Mouse (Mus musculus): ENCODE measurements around the gene Rps26. TPM values are rescaled to one million over a fixed set of nuclear protein-coding genes. Genes with fewer than 3 reads are reported as not detected.

The Rps26 gene
- polyA plus RNA-seq, 1 experiment from 2014 or later = 793 TPM

DNA sequence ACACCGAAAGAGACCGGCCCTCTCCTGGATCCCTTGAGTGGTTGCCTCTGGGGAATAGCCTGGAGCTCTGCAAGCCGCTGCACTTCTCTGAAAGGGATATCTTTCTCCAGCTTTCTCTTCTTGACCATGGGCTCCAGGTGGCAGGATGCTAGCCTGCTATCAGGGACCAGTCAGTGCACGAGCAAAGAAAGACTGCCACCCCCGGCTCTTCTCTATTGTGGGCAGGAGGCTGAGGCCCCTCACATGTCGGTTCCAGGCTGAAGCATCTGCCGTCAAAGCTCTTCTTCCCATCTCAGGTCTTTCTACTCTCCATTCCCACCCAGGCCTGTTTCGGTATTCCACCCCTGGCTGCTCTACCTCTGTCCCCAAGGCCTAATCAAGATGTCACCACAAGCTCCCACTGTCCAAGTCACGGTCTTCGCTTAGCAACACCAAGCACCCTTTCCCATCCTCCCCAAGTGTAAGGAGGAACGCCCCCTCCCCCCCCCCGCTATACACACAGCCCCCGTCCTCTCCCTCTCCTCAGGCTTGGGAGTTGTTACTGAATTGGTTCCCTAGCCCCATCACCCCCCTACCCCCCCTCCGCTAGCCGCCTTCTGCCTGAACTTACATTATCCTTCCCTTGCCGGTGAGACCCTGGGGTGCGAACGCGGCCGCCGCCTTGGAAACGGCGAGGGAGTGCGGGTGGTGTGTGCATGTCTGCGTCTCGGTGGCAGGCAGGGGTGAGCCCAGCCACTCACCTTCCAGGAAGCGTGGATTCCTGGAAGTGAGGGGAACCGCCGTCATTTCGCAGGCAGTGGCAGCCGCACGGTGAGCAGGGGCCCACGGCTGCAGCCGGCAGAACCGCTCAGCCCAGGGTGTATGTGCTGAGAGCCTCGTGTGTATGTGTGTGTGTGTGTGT, 18.8 kb upstream of the Rps26 start, which contains the start of gene Ikzf4:
Gene Ikzf4, minus strand, starts transcription at position 881 of the 901 bp plus-strand sequence.
- Histone ChIP-seq H3K4me1 (replicated peaks; ENCODE audit: control insufficient read depth, insufficient read depth, low read length) (peaks cover 10% of the 10 kb centered on the region), H3K36me3 (ENCODE audit: control insufficient read depth, insufficient read depth, low read length) (no peaks in the 10 kb centered on the region), H3K4me2 (ENCODE audit: low read depth, low read length) (peak within 1 kb of the TSS; percentile 93), H3K4me3 (ENCODE audit: low read length) (peak within 1 kb of the TSS; percentile 58), H3K9me3 (ENCODE audit: control insufficient read depth, low read length) (no peaks in the 10 kb centered on the region), H3K27ac (ENCODE audit: low read length) (no peak within 1 kb of the TSS), H3K9ac (ENCODE audit: low read length) (peak within 1 kb of the TSS; percentile 68), H3K27me3 (ENCODE audit: control insufficient read depth, insufficient read depth, low read depth, low read length) (no peaks in the 10 kb centered on the region)
- 5% methylated on average over 34 of the region's 36 CpGs for WGBS
- peak; percentile 78 for ATAC-seq (ENCODE audit: low read depth)

DNA sequence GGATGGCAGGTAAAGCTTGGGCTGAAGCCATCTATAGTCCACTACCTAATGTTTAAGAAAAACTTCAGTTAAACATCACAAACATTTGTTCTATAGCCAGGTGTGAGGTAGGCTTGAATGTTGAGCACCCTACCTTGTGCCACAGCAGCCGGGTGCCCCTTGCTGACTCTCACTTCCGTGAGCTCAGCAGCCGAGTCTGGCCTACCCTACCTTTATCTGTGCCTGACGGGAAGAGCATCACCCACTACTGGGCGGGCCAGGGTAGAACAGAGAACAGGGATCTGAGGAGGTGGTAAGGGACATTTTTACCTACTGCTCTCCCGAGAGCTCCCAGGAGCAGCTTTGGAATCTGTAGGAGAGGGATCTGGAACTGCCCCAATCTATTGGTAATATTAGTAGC, 16.2 kb upstream of the Rps26 start:
- ATAC-seq (ENCODE audit: low read depth) = no peak
- Histone ChIP-seq H3K36me3 (ENCODE audit: control insufficient read depth, insufficient read depth, low read length) (no peaks in the 10 kb centered on the region), H3K9me3 (ENCODE audit: control insufficient read depth, low read length) (no peaks in the 10 kb centered on the region), H3K4me3 (ENCODE audit: low read length) (no peak overlapping the region), H3K4me1 (replicated peaks; ENCODE audit: control insufficient read depth, insufficient read depth, low read length) (peaks cover 10% of the 10 kb centered on the region), H3K9ac (ENCODE audit: low read length) (no peak overlapping the region), H3K4me2 (ENCODE audit: low read depth, low read length) (no peak overlapping the region), H3K27ac (ENCODE audit: low read length) (no peak overlapping the region), H3K27me3 (ENCODE audit: control insufficient read depth, insufficient read depth, low read depth, low read length) (no peaks in the 10 kb centered on the region)
- 82% methylated on average over 6 of the region's 6 CpGs for WGBS

DNA sequence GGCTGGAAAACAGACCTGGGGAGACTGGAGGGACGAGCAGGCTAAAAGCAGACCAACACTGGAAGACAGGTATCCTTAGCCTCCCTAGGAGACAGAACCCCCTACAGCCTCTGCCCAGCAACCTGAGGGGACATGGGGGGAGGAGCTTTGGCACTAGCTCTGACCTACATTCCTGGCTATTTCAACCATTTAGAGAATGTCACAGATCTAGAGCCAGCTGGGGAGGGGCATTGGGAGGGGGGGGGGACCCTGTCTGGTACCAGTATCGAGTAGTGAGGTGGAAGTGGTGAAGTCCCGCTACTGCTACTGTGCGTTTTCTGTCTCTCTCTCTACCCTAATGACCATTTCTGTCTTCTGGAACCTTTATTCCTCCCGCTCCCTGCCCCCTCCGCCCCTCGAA, 15.3 kb upstream of the Rps26 start:
- H3K9me3 ChIP-seq (ENCODE audit: control insufficient read depth, low read length) = no peaks in the 10 kb centered on the region
- no peak overlapping the region for H3K27ac ChIP-seq (ENCODE audit: low read length)
- peak; percentile 24; the same call in 1 of the 2 replicates for ATAC-seq (ENCODE audit: low read depth)
- 0 out of 2 replicates have a peak overlapping the region, but pooled peaks have one; percentile 7 for H3K9ac ChIP-seq (ENCODE audit: low read length)
- peaks cover 10% of the 10 kb centered on the region for H3K4me1 ChIP-seq (replicated peaks; ENCODE audit: control insufficient read depth, insufficient read depth, low read length)
- no peak overlapping the region for H3K4me3 ChIP-seq (ENCODE audit: low read length)
- H3K4me2 ChIP-seq (ENCODE audit: low read depth, low read length) = no peak overlapping the region
- 58% methylated on average over 7 of the region's 7 CpGs for WGBS
- H3K36me3 ChIP-seq (ENCODE audit: control insufficient read depth, insufficient read depth, low read length) = no peaks in the 10 kb centered on the region
- H3K27me3 ChIP-seq (ENCODE audit: control insufficient read depth, insufficient read depth, low read depth, low read length) = no peaks in the 10 kb centered on the region

DNA sequence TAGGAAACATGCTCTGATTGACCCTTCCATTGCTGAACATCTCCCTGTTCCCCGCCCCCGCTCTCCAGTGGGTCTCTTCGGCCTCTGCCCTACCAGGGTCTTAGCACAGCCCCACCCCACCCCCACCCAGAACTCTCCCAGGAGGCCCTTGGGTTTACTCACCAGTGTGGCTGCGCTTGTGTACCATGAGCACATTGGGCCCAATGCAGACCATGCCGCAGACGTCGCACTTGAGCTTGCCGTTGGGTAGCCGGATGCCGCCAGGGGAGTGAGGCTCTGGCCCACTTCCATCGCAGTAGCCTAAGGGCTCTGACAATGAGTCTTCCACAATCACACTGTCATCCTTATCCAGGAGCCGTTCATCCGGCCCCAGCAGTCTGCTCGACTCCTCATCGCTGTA, 14.3 kb upstream of the Rps26 start:
- H3K36me3 ChIP-seq (ENCODE audit: control insufficient read depth, insufficient read depth, low read length) = no peaks in the 10 kb centered on the region
- 93% methylated on average over 15 of the region's 15 CpGs for WGBS
- peaks cover 3% of the 10 kb centered on the region; the same call in 1 of the 2 replicates for H3K4me1 ChIP-seq (replicated peaks; ENCODE audit: control insufficient read depth, insufficient read depth, low read length)
- no peak overlapping the region for H3K27ac ChIP-seq (ENCODE audit: low read length)
- no peak for ATAC-seq (ENCODE audit: low read depth)
- no peak overlapping the region for H3K9ac ChIP-seq (ENCODE audit: low read length)
- no peak overlapping the region for H3K4me2 ChIP-seq (ENCODE audit: low read depth, low read length)
- no peak overlapping the region for H3K4me3 ChIP-seq (ENCODE audit: low read length)
- H3K27me3 ChIP-seq (ENCODE audit: control insufficient read depth, insufficient read depth, low read depth, low read length) = no peaks in the 10 kb centered on the region
- H3K9me3 ChIP-seq (ENCODE audit: control insufficient read depth, low read length) = no peaks in the 10 kb centered on the region

DNA sequence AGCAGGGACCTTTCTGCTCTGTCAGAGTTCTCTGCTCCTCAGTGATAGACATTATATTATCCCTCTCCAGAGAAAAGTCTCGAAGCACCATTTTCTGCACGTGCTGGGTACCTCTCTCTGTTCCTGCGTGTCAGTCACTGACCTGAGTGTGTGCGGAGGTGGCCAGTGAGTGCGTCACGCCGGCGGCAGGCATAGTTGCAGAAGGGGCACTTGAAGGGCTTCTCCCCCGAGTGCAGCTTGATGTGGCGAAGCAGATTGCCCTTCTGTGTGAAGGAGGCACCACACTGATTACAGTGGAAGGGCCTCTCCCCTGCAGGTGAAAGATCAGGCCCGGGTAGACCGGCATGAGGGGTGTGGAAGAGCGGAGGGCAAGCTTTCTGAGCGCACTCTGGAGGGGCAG, 13.5 kb upstream of the Rps26 start:
- no peaks in the 10 kb centered on the region for H3K27me3 ChIP-seq (ENCODE audit: control insufficient read depth, insufficient read depth, low read depth, low read length)
- H3K36me3 ChIP-seq (ENCODE audit: control insufficient read depth, insufficient read depth, low read length) = no peaks in the 10 kb centered on the region
- ATAC-seq (ENCODE audit: low read depth) = no peak
- H3K9ac ChIP-seq (ENCODE audit: low read length) = no peak overlapping the region
- H3K4me1 ChIP-seq (replicated peaks; ENCODE audit: control insufficient read depth, insufficient read depth, low read length) = no peaks in the 10 kb centered on the region; the same call in 1 of the 2 replicates
- WGBS = 69% methylated on average over 14 of the region's 14 CpGs
- H3K4me2 ChIP-seq (ENCODE audit: low read depth, low read length) = no peak overlapping the region
- no peak overlapping the region for H3K4me3 ChIP-seq (ENCODE audit: low read length)
- H3K9me3 ChIP-seq (ENCODE audit: control insufficient read depth, low read length) = no peaks in the 10 kb centered on the region
- no peak overlapping the region for H3K27ac ChIP-seq (ENCODE audit: low read length)

DNA sequence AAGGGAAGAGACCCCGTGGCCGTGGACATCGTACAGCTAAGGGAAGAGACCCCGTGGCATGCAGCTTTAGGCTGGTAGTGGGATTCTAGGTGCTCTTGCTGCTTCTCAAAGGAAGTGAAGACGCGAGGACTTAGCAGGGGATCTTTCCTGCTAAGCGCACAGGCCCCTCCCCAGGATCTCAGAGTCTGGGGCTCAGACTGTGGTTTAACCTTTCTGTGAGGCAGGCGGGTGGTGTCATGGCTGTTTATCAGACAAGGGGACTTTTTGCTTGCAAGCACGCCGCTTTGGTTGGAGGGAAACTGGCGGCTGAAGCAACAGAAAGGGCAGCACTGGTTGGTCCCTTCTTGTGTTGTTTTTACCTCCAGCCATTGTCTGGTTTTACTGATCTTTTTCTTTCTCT, 10.5 kb upstream of the Rps26 start:
- Histone ChIP-seq H3K9me3 (ENCODE audit: control insufficient read depth, low read length) (no peaks in the 10 kb centered on the region), H3K27ac (ENCODE audit: low read length) (no peak overlapping the region), H3K36me3 (ENCODE audit: control insufficient read depth, insufficient read depth, low read length) (0 out of 2 replicates have a peak, but pooled peaks cover 3% of the 10 kb centered on the region), H3K4me1 (replicated peaks; ENCODE audit: control insufficient read depth, insufficient read depth, low read length) (no peaks in the 10 kb centered on the region; the same call in 1 of the 2 replicates), H3K4me3 (ENCODE audit: low read length) (no peak overlapping the region), H3K9ac (ENCODE audit: low read length) (0 out of 2 replicates have a peak overlapping the region, but pooled peaks have one; percentile 28), H3K4me2 (ENCODE audit: low read depth, low read length) (no peak overlapping the region), H3K27me3 (ENCODE audit: control insufficient read depth, insufficient read depth, low read depth, low read length) (no peaks in the 10 kb centered on the region)
- 22% methylated on average over 11 of the region's 11 CpGs for WGBS
- no peak for ATAC-seq (ENCODE audit: low read depth)

DNA sequence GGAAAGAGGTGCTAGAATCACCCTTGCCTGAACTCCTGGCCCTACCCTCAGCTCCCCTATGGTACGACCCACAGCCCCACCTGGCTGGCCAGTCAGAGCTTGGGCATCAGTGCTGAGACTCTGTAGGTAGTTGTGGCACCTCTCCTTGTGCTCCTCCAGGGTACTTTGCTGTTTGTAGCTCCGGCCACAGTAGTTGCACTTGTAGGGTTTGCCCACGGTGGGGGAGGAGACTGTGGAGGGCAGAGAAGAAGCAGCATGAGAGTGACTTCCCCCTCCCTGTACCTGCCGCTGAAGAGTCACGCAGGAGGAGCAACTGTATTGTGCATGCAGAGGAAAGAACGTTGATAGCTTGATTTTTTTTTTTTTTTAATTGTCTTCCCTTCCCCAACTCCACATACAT, 10.0 kb upstream of the Rps26 start:
- Histone ChIP-seq H3K36me3 (ENCODE audit: control insufficient read depth, insufficient read depth, low read length) (0 out of 2 replicates have a peak, but pooled peaks cover 3% of the 10 kb centered on the region), H3K4me2 (ENCODE audit: low read depth, low read length) (no peak overlapping the region), H3K4me1 (replicated peaks; ENCODE audit: control insufficient read depth, insufficient read depth, low read length) (no peaks in the 10 kb centered on the region), H3K4me3 (ENCODE audit: low read length) (no peak overlapping the region), H3K9ac (ENCODE audit: low read length) (no peak overlapping the region), H3K27me3 (ENCODE audit: control insufficient read depth, insufficient read depth, low read depth, low read length) (no peaks in the 10 kb centered on the region), H3K27ac (ENCODE audit: low read length) (no peak overlapping the region), H3K9me3 (ENCODE audit: control insufficient read depth, low read length) (no peaks in the 10 kb centered on the region)
- ATAC-seq (ENCODE audit: low read depth) = no peak
- WGBS = 63% methylated on average over 6 of the region's 6 CpGs

DNA sequence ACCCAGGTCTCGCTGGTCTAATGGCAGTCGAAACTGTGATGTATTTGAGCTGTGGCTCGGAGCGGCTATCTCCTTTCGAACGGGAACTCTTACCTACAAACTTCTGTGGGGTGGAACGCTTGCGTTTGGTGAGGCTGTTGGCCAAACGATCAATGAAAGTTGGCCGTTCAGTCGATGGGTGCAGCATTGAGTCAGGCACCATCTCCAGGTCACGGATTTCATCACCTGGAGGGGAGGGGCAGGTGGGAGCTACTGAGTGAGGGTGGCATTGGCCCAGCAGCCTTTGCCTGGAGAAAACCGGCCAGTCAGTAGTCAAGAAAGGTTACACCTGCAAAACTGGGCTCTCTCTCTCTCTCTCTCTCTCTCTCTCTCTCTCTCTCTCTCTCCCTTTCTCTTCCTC, 9.2 kb upstream of the Rps26 start:
- ATAC-seq (ENCODE audit: low read depth) = no peak
- whole genome bisulfite sequencing = 88% methylated on average over 13 of the region's 13 CpGs
- Histone ChIP-seq H3K27ac (ENCODE audit: low read length) (no peak overlapping the region), H3K4me1 (replicated peaks; ENCODE audit: control insufficient read depth, insufficient read depth, low read length) (no peaks in the 10 kb centered on the region), H3K36me3 (ENCODE audit: control insufficient read depth, insufficient read depth, low read length) (0 out of 2 replicates have a peak, but pooled peaks cover 3% of the 10 kb centered on the region), H3K27me3 (ENCODE audit: control insufficient read depth, insufficient read depth, low read depth, low read length) (no peaks in the 10 kb centered on the region), H3K4me3 (ENCODE audit: low read length) (no peak overlapping the region), H3K9ac (ENCODE audit: low read length) (no peak overlapping the region), H3K9me3 (ENCODE audit: control insufficient read depth, low read length) (no peaks in the 10 kb centered on the region), H3K4me2 (ENCODE audit: low read depth, low read length) (no peak overlapping the region)

DNA sequence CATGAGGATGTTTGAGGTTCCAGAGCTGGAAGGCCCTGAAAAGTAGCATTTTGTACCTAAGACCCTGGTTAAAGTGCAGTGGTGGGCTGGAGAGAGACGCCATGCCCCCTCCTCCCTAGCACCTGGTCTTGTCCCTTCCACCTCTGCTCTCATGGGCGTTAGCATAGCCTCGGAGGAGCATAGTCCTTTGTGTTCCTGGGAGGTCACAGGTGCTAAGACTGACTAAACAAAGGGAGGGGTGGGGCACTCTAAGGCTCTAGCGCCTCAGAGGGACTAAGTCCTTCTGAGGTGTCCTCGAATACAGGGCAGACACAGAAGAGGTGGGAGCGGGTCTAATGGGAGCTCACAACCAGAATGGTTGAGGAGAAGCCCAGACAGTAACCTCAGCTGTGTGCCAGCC, 5.0 kb upstream of the Rps26 start:
- Histone ChIP-seq H3K36me3 (ENCODE audit: control insufficient read depth, insufficient read depth, low read length) (0 out of 2 replicates have a peak, but pooled peaks cover 3% of the 10 kb centered on the region), H3K4me2 (ENCODE audit: low read depth, low read length) (no peak overlapping the region), H3K4me3 (ENCODE audit: low read length) (no peak overlapping the region), H3K9me3 (ENCODE audit: control insufficient read depth, low read length) (no peaks in the 10 kb centered on the region), H3K4me1 (replicated peaks; ENCODE audit: control insufficient read depth, insufficient read depth, low read length) (no peaks in the 10 kb centered on the region), H3K27me3 (ENCODE audit: control insufficient read depth, insufficient read depth, low read depth, low read length) (no peaks in the 10 kb centered on the region), H3K27ac (ENCODE audit: low read length) (no peak overlapping the region), H3K9ac (ENCODE audit: low read length) (no peak overlapping the region)
- no peak for ATAC-seq (ENCODE audit: low read depth)
- WGBS = 27% methylated on average over 6 of the region's 6 CpGs
